Mouse (Mus musculus) G1E (cell line): ENCODE measurements around the gene Pde4c.

Source experiments
- CTCF ChIP-seq: IDR thresholded peaks from 2 replicates; pipeline ENCODE4 v1.5.1; 2012; ENCODE audit warnings: low read depth, low read length, inconsistent platforms, mixed read lengths
- GATA1 ChIP-seq: IDR thresholded peaks from 2 replicates; pipeline ENCODE4 v1.6.1; 2012; ENCODE audit warnings: borderline replicate concordance, low read length, inconsistent platforms, mixed read lengths
- GATA2 ChIP-seq: IDR thresholded peaks from 2 replicates; pipeline ENCODE4 v1.6.1; 2012; ENCODE audit warnings: low read depth, low read length, inconsistent platforms, borderline replicate concordance
- POLR2AphosphoS5 ChIP-seq: IDR thresholded peaks from 2 replicates; pipeline ENCODE4 v1.6.1; 2012; ENCODE audit warnings: low read depth, low read length, inconsistent platforms; ENCODE audit not compliant: insufficient replicate concordance
- TAL1 ChIP-seq: conservative IDR thresholded peaks from 2 replicates; pipeline ENCODE4 v1.6.1; 2012; ENCODE audit warnings: low read depth, low read length, inconsistent platforms, mixed read lengths

- TF ChIP-seq CTCF (peak; percentile 82), TAL1 (no peak), POLR2AphosphoS5 (no peak), GATA1 (no peak), GATA2 (no peak)
Observed at GRCm38 (mm10) chr8:70763354-70763753, 39.8 kb downstream of the Pde4c start.
